Mouse (Mus musculus): ENCODE data around the gene Rtcb. TPM values are rescaled to one million over a fixed set of nuclear protein-coding genes. Genes with fewer than 3 reads are reported as not detected.

The Rtcb gene
- total RNA-seq (2014; rRNA removed) (90.8 and 91.8 TPM in 2 replicates), polyA plus RNA-seq (2015; fragmentation: Nextera tagmentation; extraction: Ambion mirVana) (159 and 164 TPM in 2 replicates)

DNA sequence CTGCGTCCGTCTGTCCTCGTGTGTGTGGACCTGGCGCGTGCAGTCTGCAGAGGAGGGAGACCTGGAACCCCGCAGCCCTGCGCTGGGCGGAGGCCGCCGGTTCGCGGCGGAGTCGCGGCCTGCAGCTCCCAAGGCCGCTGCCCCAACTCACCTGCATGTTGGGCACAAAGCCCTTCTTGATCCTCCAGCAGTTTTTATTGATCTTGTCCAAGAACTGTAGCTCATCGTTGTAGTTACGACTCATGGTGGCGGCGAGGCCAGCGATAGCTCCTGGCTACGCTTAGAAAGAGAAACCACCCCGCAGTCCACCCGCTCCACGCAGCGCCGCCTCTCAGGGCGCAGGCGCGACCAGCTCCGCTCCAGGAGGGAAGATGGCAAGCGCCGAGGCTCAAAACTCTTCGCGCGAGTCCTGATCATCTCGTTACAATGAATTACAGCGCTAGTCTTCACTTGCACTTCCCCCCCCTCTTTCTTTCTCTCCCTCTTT lies at the start of gene Rtcb:
Gene Rtcb (minus strand): TSS at position 360 of the 487 bp plus-strand sequence.
- WGBS, result under 1% methylated on average over 38 of the region's 38 CpGs
- ATAC-seq (peak; percentile 92), DNase-seq (ENCODE audit: low spot score) (peak; percentile 98)
- H3K9ac ChIP-seq (replicated peaks; ENCODE audit: low read length), result peak within 1 kb of the TSS; percentile 88
- no peak for TF ChIP-seq CTCF (IDR thresholded peaks at IDR 0.05; ENCODE audit: low read depth)
- H3K4me3 ChIP-seq (ENCODE audit: low read length), result peak within 1 kb of the TSS; percentile 95
- H3K9me3 ChIP-seq (ENCODE audit: low read length), result no peaks in the 10 kb centered on the region
- peak within 1 kb of the TSS; percentile 61 for H3K4me2 ChIP-seq (ENCODE audit: low read depth, low read length)
- peaks cover 3% of the 10 kb centered on the region; the same call in 1 of the 2 replicates for H3K4me1 ChIP-seq (ENCODE audit: insufficient read depth, low read length)
- H3K36me3 ChIP-seq (ENCODE audit: insufficient read depth, low read length), result peaks cover 10% of the 10 kb centered on the region; the same call in 1 of the 2 replicates
- no peaks in the 10 kb centered on the region for H3K27me3 ChIP-seq (ENCODE audit: insufficient read depth, low read length)
- H3K27ac ChIP-seq, result peak within 1 kb of the TSS; percentile 86

DNA sequence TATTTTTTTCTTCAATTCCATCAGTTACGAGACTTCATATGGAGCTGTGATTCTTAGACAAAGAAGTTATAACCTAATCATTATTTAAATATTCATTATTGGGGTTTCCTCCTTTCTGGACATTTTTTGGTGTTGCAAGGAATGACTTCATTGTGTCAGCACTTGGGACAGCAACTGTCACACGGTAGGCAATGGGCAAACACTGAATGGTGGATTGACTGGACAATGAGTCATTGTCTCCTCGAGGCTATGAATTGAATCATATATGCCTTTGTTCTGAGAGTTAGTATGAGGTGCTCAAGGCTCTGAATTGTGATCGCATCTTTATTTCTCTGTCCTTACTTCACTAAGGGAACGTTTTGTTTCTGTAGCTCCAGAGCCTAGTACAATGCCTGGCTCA lies 48.8 kb upstream of the Rtcb start:
- Histone ChIP-seq H3K4me3 (ENCODE audit: low read length) (no peak overlapping the region), H3K27ac (no peak overlapping the region), H3K36me3 (ENCODE audit: insufficient read depth, low read length) (no peaks in the 10 kb centered on the region), H3K9ac (replicated peaks; ENCODE audit: low read length) (no peak overlapping the region), H3K4me1 (ENCODE audit: insufficient read depth, low read length) (no peaks in the 10 kb centered on the region), H3K4me2 (ENCODE audit: low read depth, low read length) (no peak overlapping the region), H3K9me3 (ENCODE audit: low read length) (no peaks in the 10 kb centered on the region), H3K27me3 (ENCODE audit: insufficient read depth, low read length) (no peaks in the 10 kb centered on the region)
- no peak for TF ChIP-seq CTCF (IDR thresholded peaks at IDR 0.05; ENCODE audit: low read depth)
- DNase-seq (ENCODE audit: low spot score) (no peak), ATAC-seq (no peak)
- 63% methylated on average over 5 of the region's 5 CpGs for WGBS

DNA sequence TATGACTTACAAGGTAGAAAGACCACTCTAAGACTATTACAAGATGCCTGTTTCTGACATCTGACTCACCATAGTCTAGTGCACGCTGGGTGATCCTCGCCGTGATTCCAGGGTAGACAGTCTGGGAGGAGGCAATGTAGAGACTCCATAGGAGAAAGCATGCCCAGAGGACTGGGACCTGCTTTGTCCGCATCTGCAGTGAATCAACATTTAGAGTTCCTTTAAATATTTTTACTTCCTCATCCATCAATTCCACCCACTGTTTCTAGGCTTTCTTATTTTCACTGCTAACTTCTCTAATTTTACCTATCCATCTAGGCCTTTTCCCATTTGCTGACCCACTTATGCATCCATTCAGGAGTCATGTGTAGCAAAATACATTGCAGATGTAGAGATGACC lies 42.8 kb upstream of the Rtcb start:
- H3K9ac ChIP-seq (replicated peaks; ENCODE audit: low read length), result no peak overlapping the region
- TF ChIP-seq CTCF (IDR thresholded peaks at IDR 0.05; ENCODE audit: low read depth), result no peak
- no peaks in the 10 kb centered on the region for H3K9me3 ChIP-seq (ENCODE audit: low read length)
- H3K27ac ChIP-seq, result no peak overlapping the region
- no peak overlapping the region for H3K4me3 ChIP-seq (ENCODE audit: low read length)
- H3K4me1 ChIP-seq (ENCODE audit: insufficient read depth, low read length), result no peaks in the 10 kb centered on the region
- WGBS, result 91% methylated on average over 4 of the region's 4 CpGs
- ATAC-seq (no peak), DNase-seq (ENCODE audit: low spot score) (no peak)
- no peak overlapping the region for H3K4me2 ChIP-seq (ENCODE audit: low read depth, low read length)
- no peaks in the 10 kb centered on the region for H3K36me3 ChIP-seq (ENCODE audit: insufficient read depth, low read length)
- no peaks in the 10 kb centered on the region for H3K27me3 ChIP-seq (ENCODE audit: insufficient read depth, low read length)

DNA sequence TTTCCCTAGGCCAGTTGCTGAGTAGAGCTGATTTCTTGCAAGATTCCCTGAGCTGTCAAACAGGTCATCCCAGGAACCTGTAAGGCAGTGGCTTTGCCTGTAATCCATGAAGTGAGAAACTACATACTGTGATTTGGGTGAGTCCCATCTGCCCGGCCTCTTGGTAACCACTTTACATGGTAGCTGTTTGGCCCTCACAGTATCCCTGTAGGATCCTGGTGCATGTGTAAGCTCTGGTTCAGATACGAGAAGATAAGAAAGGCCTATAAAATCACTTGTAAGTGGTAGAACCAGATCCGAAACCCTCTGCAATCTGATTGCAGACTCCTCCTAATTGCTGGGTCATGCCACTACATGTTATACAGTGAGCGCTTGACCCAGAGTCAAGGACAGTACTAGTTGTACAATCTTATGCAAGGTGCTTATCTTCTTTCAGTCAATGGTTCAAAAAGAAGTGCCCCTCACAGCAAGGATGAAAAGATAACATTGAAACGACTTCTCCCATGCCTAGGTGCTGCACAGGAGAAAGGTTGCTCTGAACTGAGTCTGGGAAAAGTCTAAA lies 37.0 kb upstream of the Rtcb start:
- Histone ChIP-seq H3K9me3 (ENCODE audit: low read length) (no peaks in the 10 kb centered on the region), H3K27me3 (ENCODE audit: insufficient read depth, low read length) (no peaks in the 10 kb centered on the region), H3K9ac (replicated peaks; ENCODE audit: low read length) (no peak overlapping the region), H3K4me1 (ENCODE audit: insufficient read depth, low read length) (no peaks in the 10 kb centered on the region), H3K36me3 (ENCODE audit: insufficient read depth, low read length) (no peaks in the 10 kb centered on the region), H3K27ac (no peak overlapping the region), H3K4me3 (ENCODE audit: low read length) (no peak overlapping the region), H3K4me2 (ENCODE audit: low read depth, low read length) (no peak overlapping the region)
- TF ChIP-seq CTCF (IDR thresholded peaks at IDR 0.05; ENCODE audit: low read depth), result no peak
- no peak for DNase-seq (ENCODE audit: low spot score)
- ATAC-seq, result no peak
- WGBS, result 85% methylated on average over 5 of the region's 5 CpGs

DNA sequence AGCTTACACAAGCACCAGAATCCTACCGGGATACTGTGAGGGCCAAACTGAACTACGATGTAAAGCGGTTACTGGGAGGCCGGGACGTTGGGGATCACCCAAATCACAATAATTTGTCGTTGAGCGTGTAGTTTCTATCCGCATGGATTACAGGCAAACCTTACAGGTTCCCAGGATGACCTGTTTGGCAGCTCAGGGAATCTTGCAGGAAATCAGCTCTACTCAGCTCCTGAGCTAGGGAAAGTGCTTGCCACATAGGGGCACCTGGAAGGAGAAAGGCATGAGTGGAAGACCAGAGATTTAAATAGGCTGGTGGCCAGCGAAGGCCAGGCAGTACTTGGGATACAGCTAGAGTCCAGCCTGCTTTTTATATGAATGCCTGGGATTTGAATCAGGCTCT lies 36.2 kb upstream of the Rtcb start:
- ATAC-seq (no peak), DNase-seq (ENCODE audit: low spot score) (no peak)
- Histone ChIP-seq H3K27me3 (ENCODE audit: insufficient read depth, low read length) (no peaks in the 10 kb centered on the region), H3K9ac (replicated peaks; ENCODE audit: low read length) (no peak overlapping the region), H3K4me1 (ENCODE audit: insufficient read depth, low read length) (no peaks in the 10 kb centered on the region), H3K27ac (no peak overlapping the region), H3K36me3 (ENCODE audit: insufficient read depth, low read length) (no peaks in the 10 kb centered on the region), H3K9me3 (ENCODE audit: low read length) (no peaks in the 10 kb centered on the region), H3K4me2 (ENCODE audit: low read depth, low read length) (no peak overlapping the region), H3K4me3 (ENCODE audit: low read length) (no peak overlapping the region)
- no peak for TF ChIP-seq CTCF (IDR thresholded peaks at IDR 0.05; ENCODE audit: low read depth)
- WGBS, result 86% methylated on average over 9 of the region's 9 CpGs

DNA sequence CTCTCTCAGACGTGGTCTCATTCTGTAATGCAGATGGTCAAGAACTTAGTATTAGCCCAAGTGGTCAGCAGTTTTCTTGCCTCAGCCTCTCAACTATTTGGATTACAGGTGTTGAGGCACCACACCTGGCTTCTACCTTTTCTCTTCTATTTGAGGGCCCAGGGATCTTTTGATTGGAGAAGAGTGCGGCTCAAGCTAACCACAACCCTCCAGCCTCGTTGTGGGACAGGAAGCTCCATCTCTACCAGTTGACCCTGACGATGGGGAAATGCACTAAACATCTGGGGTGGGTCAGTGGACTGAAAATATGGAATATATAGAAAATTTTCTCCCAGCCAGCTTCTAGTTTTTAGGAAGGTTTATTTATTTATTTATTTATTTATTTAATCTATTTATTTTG lies 34.8 kb upstream of the Rtcb start:
- ATAC-seq (no peak), DNase-seq (ENCODE audit: low spot score) (no peak)
- Histone ChIP-seq H3K4me1 (ENCODE audit: insufficient read depth, low read length) (no peaks in the 10 kb centered on the region), H3K4me3 (ENCODE audit: low read length) (no peak overlapping the region), H3K9me3 (ENCODE audit: low read length) (no peaks in the 10 kb centered on the region), H3K9ac (replicated peaks; ENCODE audit: low read length) (no peak overlapping the region), H3K36me3 (ENCODE audit: insufficient read depth, low read length) (no peaks in the 10 kb centered on the region), H3K27ac (no peak overlapping the region), H3K27me3 (ENCODE audit: insufficient read depth, low read length) (no peaks in the 10 kb centered on the region), H3K4me2 (ENCODE audit: low read depth, low read length) (no peak overlapping the region)
- TF ChIP-seq CTCF (IDR thresholded peaks at IDR 0.05; ENCODE audit: low read depth), result no peak
- 87% methylated on average over 4 of the region's 4 CpGs for WGBS

DNA sequence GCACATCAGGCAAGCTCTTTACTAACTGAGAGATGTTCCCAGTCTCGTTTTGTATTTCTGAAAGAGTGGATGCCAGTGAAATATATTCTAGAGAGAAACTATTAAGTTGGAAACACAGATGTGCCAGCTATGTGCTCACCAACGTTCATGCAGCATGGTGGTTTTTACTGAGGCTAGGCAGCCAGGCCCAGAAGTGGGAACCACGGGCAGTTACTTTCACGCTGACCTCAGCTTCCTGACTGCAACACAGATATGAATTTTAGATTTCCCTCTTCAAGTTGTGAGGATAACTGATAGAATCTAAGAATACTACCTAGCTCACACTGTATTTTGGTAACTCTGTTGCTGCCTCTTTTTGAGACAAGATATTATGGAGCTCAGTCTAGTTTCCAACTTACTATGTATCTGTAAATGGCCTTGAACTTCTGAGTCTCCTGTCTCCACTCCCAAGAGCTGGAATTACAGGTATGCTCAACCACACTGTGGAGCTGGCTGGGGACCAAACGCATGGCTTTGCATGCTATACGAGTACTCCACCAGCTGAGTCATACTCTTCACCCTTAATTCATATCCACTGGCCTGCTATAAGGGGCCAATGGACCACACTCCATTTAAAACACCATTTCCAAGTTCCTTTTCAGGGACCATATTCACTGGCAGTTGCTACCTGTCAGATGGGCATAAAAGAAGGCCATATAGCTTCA lies 31.9 kb upstream of the Rtcb start:
- no peak overlapping the region for H3K4me3 ChIP-seq (ENCODE audit: low read length)
- no peaks in the 10 kb centered on the region for H3K4me1 ChIP-seq (ENCODE audit: insufficient read depth, low read length)
- no peak overlapping the region for H3K4me2 ChIP-seq (ENCODE audit: low read depth, low read length)
- no peaks in the 10 kb centered on the region for H3K36me3 ChIP-seq (ENCODE audit: insufficient read depth, low read length)
- ATAC-seq (no peak), DNase-seq (ENCODE audit: low spot score) (no peak)
- no peaks in the 10 kb centered on the region for H3K27me3 ChIP-seq (ENCODE audit: insufficient read depth, low read length)
- no peak overlapping the region for H3K9ac ChIP-seq (replicated peaks; ENCODE audit: low read length)
- 84% methylated on average over 6 of the region's 6 CpGs for WGBS
- H3K9me3 ChIP-seq (ENCODE audit: low read length), result no peaks in the 10 kb centered on the region
- TF ChIP-seq CTCF (IDR thresholded peaks at IDR 0.05; ENCODE audit: low read depth), result no peak
- H3K27ac ChIP-seq, result no peak overlapping the region

Data from hindbrain, postnatal 0 days (tissue).